Mouse (Mus musculus) liver, embryonic 12.5 days (tissue): Measurements from ENCODE around the gene Glipr1l2. TPM values are rescaled to one million over a fixed set of nuclear protein-coding genes. Genes with fewer than 3 reads are reported as not detected.

Experiments
- ATAC-seq: fragments of 200-750 bp; cut with Nextera tagmentation; 2 replicates; pipeline ENCODE4 v1.8.0; 2017; ENCODE audit warnings: moderate number of reproducible peaks, mild to moderate bottlenecking, moderate library complexity
- H3K27ac ChIP-seq: fragments of 300-500 bp; sonication (generic); 2 replicates; pipeline ENCODE4 v1.5.1; 2016; ENCODE audit warnings: mild to moderate bottlenecking
- H3K27me3 ChIP-seq: fragments of 300-500 bp; sonication (generic); replicated peaks from 2 replicates; pipeline ENCODE4 v1.6.1; 2016; ENCODE audit warnings: mild to moderate bottlenecking, moderate library complexity
- H3K36me3 ChIP-seq: fragments of 300-500 bp; sonication (generic); 2 replicates; pipeline ENCODE4 v1.6.1; 2016; ENCODE audit warnings: mild to moderate bottlenecking, moderate library complexity
- H3K4me1 ChIP-seq: fragments of 300-500 bp; sonication (generic); 2 replicates; pipeline ENCODE4 v1.6.1; 2016
- H3K4me2 ChIP-seq: fragments of 300-500 bp; sonication (generic); 2 replicates; pipeline ENCODE4 v1.6.1; 2016; ENCODE audit warnings: mild to moderate bottlenecking, moderate library complexity
- H3K4me3 ChIP-seq: fragments of 300-500 bp; sonication (generic); 2 replicates; pipeline ENCODE4 v1.5.1; 2016; ENCODE audit warnings: mild to moderate bottlenecking, moderate library complexity
- H3K9ac ChIP-seq: fragments of 300-500 bp; sonication (generic); 2 replicates; pipeline ENCODE4 v1.6.1; 2016; ENCODE audit warnings: mild to moderate bottlenecking, moderate library complexity
- H3K9me3 ChIP-seq: fragments of 300-500 bp; sonication (generic); replicated peaks from 2 replicates; pipeline ENCODE4 v1.6.1; 2016; ENCODE audit warnings: mild to moderate bottlenecking, moderate library complexity
- WGBS: fragments of 180-500 bp; shearing (Covaris S2); methylation state at CpG from one replicate; pipeline ENCODE4 v1.1.7; 2016; ENCODE audit not compliant: insufficient replicate concordance; 5-methylcytosine and 5-hydroxymethylcytosine counted together
- polyA plus RNA-seq: library from polyadenylated mRNA; unstranded; fragments of >200 nt; fragmentation: Nextera tagmentation; extraction: Ambion mirVana; gene quantifications from 2 replicates; pipeline ENCODE4 v1.2.1, GENCODE M21; 2016

Glipr1l2 gene
- polyA plus RNA-seq, 1 experiment from 2014 or later = not detected

DNA sequence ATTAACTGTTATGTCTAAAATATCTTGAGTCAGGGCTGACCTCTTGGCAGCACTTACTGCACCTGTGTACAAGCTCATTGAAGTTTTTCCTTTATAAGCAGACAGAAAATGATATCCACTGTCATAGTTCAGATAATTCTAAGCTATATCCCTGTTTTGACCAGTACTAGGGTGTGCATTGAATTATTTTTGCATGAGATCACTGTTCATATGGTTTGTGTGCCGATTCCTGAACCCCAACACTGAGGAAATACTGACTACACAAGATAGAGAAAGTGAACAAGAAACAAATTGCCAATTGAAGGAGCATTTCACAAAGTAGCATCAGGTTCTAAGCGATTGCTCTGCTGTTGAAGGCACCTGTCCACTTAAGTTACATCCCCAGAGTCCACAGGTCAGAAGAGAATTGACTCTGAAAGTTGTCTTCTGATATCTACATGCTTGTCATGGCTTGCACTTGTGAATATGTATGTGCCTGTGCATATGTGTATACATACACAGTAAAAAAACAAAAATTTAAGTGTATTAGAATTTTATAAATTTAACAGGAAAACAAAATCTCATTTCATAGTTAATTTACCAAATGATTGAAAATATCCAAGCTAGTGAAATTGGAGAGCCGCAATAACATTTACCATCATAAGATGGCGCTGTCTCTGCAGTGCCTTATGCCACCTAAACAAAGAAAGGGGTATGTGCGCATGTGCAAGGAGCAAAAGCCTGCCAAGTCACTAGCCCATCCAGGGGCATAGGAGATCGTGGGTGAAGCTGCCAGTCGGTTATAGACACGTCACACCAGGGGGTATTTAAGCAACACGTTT lies 55.1 kb downstream of the Glipr1l2 start:
- no peaks in the 10 kb centered on the region for H3K27me3 ChIP-seq
- H3K36me3 ChIP-seq = no peaks in the 10 kb centered on the region
- 17% methylated on average over 9 of the region's 9 CpGs for WGBS
- ATAC-seq = peak; percentile 76; the same call in 1 of the 2 replicates
- no peaks in the 10 kb centered on the region for H3K9me3 ChIP-seq
- no peak overlapping the region for H3K27ac ChIP-seq
- H3K4me1 ChIP-seq = no peaks in the 10 kb centered on the region
- H3K4me2 ChIP-seq = peak overlapping the region; percentile 46
- no peak overlapping the region for H3K9ac ChIP-seq
- peak overlapping the region; percentile 23 for H3K4me3 ChIP-seq

DNA sequence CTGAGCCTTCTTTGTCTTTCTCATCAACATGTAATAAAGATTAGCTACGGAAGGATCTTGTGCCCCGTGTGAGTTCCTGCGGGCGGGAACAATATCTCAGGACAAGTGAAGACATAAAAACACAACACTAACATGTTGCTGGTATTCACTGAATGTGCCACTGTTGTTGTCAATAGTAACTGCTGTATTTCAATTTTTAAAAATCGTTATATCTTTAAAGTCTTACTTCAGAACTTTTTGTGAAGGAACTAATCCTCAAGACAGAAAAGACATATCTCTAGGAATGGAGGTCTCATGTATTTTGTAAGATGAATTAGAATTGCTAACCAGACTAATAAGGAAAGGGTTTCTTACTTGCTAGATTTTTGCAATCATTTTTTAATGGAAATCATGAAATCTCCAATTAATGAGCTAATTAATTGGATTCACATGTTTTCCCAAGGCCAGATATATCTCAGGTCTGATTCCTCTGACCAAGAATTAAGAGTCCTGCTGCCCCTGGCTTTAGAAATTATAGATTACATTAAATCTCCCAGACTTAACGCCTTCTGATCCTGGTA lies 55.8 kb downstream of the Glipr1l2 start:
- Histone ChIP-seq H3K27me3 (no peaks in the 10 kb centered on the region), H3K9ac (no peak overlapping the region), H3K4me1 (no peaks in the 10 kb centered on the region), H3K9me3 (no peaks in the 10 kb centered on the region), H3K4me3 (peak overlapping the region; percentile 23), H3K4me2 (peak overlapping the region; percentile 46), H3K27ac (no peak overlapping the region), H3K36me3 (no peaks in the 10 kb centered on the region)
- 39% methylated on average over 6 of the region's 6 CpGs for WGBS
- peak; percentile 24; the same call in 1 of the 2 replicates for ATAC-seq

DNA sequence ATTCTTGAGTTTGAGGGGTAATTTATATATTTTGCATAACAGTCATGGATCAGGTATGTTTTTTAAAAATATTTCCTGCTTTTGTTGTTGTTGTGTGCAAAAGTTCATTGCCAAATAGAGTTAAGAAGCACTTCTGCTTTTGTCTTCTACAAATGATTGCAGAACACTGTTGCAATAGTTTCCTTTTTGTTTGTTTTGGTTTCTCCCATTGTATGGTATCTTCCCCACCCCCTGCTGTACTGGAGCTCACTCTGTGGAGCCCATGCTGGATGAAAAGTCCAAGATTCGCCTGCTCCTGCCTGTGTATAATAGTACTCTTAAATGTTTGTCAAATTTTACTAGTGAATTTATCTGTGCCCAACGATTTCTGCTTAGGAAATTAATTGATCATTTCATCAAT lies 56.7 kb downstream of the Glipr1l2 start:
- Histone ChIP-seq H3K4me1 (no peaks in the 10 kb centered on the region), H3K4me3 (no peak overlapping the region), H3K36me3 (no peaks in the 10 kb centered on the region), H3K27ac (no peak overlapping the region), H3K9me3 (no peaks in the 10 kb centered on the region), H3K27me3 (no peaks in the 10 kb centered on the region), H3K9ac (no peak overlapping the region), H3K4me2 (no peak overlapping the region)
- 30% methylated on average over 2 of the region's 2 CpGs for WGBS
- ATAC-seq = no peak

Other genes with a start within 250 kb of the Glipr1l2 start
- 37.1 and 40.0 TPM in 2 replicates for gene Krr1, start 110.7 kb upstream of the Glipr1l2 start, polyA plus RNA-seq
- gene Glipr1, start 80.7 kb upstream of the Glipr1l2 start, polyA plus RNA-seq = 6.3 and 6.9 TPM in 2 replicates
- gene Glipr1l1, start 23.2 kb upstream of the Glipr1l2 start, polyA plus RNA-seq = not detected in 2 replicates
- not detected in 2 replicates for gene Glipr1l3, start 77.0 kb downstream of the Glipr1l2 start, polyA plus RNA-seq
- 0.07 TPM in 1 of 2 replicates, not detected in the other for gene Caps2, start 80.3 kb downstream of the Glipr1l2 start, polyA plus RNA-seq
- gene Kcnc2, start 187.8 kb downstream of the Glipr1l2 start, polyA plus RNA-seq = 0.07 TPM in 1 of 2 replicates, not detected in the other